Mouse (Mus musculus) heart, postnatal 0 days (tissue): ENCODE measurements at regions not wholly inside any gene's neighbourhood (a gene's known extent, or its start where the extent isn't known, plus 50 kb on each side); places are given as distances from the start of the nearest gene placed in this dataset.

Experiments used
- CTCF ChIP-seq: IDR thresholded peaks from 2 replicates; pipeline ENCODE4 v1.5.1; 2016; ENCODE audit warnings: antibody characterized with exemption, control low read depth, low read depth
- EP300 ChIP-seq: IDR thresholded peaks from 2 replicates; pipeline ENCODE4 v1.6.1; 2016; ENCODE audit warnings: antibody characterized with exemption, low read depth

DNA sequence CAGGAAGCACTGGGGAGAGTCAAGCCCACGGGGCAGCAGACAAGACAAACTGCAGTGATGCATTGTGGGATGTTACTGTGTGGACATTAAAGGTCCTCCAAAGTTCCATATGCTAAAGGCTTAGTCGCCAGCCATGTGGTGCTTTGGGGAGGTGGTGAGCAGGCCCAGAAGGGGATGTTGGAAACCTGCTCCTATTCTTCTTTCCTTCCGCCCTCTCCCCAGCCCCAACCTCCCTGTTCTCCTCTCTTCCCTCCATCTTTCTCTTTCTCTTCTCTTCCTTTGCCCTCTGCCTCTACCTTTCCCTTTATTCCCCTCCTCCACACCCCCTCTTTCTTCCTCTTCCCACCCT lies 468.3 kb upstream of the Mctp2 start:
- TF ChIP-seq EP300 (no peak), CTCF (no peak)
